Mouse (Mus musculus) cerebellum, adult 2 months (tissue): ENCODE measurements at regions not wholly inside any gene's neighbourhood (a gene's known extent, or its start where the extent isn't known, plus 50 kb on each side); places are given as distances from the start of the nearest gene placed in this dataset.

Experiments
- CTCF ChIP-seq: fragments of 200-500 bp; IDR thresholded peaks from 2 replicates; pipeline ENCODE4 v1.5.1; 2011; ENCODE audit warnings: low read depth, mild to moderate bottlenecking, control low read depth, low read length, moderate library complexity, borderline replicate concordance; ENCODE audit not compliant: insufficient read depth
- POLR2A ChIP-seq: fragments of 200-500 bp; IDR thresholded peaks from 2 replicates; pipeline ENCODE4 v1.6.1; 2011; ENCODE audit warnings: low read length, control low read depth, borderline replicate concordance; ENCODE audit not compliant: insufficient read depth

- TF ChIP-seq POLR2A: no peak
- no peak for TF ChIP-seq CTCF
Observed at GRCm38 (mm10) chr6:117527526-117527925, 313.5 kb upstream of the Zfp637 start.
